Mouse (Mus musculus) megakaryocyte progenitor cell, adult 5-6 weeks (primary cell): Measurements from ENCODE around the gene Pum1. TPM values are rescaled to one million over a fixed set of nuclear protein-coding genes. Genes with fewer than 3 reads are reported as not detected.
A peak's percentile ranks its signal among the peaks of the same experiment; 100 is the strongest.
"Not testable (repeated sequence)": the region's sequence is repeated elsewhere in the genome, so short reads cannot be mapped to it uniquely, and the experiment has no call there.

Experiments
- ATAC-seq: replicated peaks from 2 replicates; pipeline ENCODE4 v1.8.0; 2016; ENCODE audit warnings: mild to moderate bottlenecking, moderate TSS enrichment, inconsistent platforms; ENCODE audit not compliant: poor library complexity
- total RNA-seq, 2 experiments: library from RNA; stranded (forward) in 1 of 2; stranded (reverse) in 1 of 2; fragments of 157-497, 149-512 nt in 1 of 2; fragments of 200-1000 nt in 1 of 2; gene quantifications; 2 replicates each; pipeline versions ENCODE4 v1.2.3 to v1.2.4; 2015 to 2017

Gene Pum1
- total RNA-seq, 2 experiments from 2014 or later, result 38.1 to 61.5 TPM

DNA sequence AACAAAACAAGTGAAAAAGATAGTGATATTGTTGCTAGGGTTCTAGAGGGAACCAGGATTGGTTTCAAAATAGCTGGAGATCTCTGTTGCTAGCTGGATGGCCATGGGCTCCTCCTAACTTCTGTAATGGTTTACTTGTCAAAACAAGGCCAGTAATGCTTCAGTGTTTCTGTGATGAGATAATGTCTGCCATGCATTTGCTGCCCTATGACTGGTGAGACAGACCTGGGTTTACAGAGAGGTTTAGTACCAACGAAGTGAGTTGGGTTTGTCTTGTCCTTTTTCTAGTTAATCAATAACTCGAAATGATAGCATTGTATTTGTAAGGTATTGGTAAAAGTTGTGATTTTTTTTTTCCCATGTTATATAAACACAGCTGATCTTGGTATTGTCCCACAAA, 4.6 kb downstream of the Pum1 start:
- ATAC-seq, result no peak

DNA sequence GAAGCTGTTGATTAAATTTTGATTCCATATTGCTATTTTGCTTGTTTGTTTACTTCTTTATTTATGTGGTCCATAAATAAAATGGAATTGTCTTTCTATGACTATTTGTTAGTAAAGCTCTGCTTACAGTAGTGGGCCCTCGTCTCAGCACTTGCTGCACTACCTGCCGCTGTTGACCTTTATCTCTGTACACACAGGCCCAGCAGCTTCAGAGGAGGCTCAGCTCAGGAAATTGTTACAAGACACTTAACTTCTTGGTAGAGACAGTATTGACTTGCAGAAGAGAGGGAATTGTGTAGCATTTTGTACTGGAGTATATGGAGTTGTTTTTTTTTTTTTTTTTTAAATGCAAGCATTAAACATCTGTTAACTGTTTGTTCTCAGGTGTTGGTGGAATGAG, 5.4 kb downstream of the Pum1 start:
- peak; percentile 35; the same call in 1 of the 2 replicates for ATAC-seq

DNA sequence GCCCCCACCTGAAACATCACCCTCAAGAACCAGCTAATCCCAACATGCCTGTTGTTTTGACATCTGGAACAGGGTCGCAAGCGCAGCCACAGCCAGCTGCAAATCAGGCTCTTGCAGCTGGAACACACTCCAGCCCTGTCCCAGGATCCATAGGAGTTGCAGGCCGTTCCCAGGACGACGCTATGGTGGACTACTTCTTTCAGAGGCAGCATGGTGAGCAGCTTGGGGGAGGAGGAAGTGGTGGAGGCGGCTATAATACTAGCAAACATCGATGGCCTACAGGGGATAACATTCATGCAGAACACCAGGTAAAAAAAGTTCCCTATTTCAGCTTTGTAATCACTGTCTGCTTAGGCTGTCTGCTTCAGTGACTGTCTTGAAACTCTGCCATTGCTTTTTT, 5.9 kb downstream of the Pum1 start:
- no peak for ATAC-seq

DNA sequence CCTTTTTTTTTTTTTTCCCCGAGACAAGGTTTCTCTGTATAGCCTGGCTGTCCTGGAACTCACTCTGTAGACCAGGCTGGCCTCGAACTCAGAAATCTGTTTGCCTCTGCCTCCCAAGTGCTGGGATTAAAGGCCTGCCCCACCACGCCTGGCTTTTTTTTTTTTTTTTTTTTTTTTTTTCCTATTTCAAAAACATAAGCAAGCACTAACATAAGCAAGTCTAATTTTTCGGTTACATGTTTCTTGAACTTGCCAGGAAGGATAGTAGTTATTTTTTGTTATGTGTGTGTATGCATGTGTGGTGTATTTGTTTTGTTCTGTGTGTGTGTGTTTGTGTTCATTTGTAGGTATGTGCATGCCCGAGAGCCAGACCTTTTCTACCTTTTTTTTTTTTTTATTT, 6.9 kb downstream of the Pum1 start:
- ATAC-seq, result not testable (repeated sequence)

DNA sequence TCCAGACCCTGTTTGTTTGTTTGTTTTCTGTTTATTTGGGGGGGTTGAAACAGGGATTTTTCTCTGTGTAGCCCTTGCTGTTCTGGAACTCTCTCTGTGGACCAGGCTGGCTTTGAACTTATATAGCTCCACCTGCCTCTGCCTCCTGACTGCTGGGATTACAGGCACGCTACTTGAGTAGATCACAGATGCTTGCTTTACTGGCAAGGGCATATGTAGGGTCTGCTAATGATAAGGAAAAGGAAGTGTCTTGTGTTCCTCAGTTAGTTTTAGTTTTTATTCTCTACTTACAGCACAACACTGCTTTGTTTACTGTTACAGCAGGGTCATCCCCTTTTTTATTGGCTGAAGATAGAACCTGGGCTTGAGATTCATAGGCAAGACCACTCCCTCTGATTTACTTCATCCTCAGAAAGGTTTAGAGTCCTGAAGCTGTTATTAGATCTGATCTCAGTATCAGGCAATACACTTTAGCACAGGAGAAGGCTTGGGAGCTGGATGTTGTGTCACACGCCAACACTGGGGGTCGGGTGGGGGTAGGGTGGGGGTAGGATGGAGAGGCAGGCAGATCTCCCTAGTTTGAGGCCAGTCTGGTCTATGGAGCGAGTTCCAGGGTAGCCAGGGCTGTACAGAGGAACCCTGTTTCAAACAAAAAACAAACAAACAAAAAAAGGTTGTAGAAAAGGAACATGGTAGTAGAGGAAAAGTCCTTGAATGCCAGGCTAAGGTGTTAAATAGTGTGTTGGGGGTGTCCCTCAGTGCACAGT, 8.1 kb downstream of the Pum1 start:
- ATAC-seq, result no peak

DNA sequence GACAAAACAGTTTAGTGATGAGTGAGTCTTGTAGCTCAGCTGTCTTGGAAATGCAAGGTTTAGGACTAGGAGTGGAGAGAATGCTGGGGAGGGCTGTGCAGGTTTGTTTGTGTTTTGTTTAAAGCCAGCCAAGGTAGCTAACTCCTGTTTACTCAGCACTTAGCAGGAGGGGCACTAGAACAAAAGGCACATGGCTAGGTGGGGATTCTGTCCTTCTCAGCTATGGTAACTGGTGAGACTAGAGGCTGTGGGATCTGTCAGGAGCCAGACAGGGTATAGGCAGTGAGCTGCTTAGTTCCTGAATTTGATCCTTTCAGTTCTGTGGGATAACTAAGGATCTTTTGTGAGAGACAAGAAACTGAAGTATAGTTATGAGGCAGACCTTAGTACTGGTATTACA, 9.0 kb downstream of the Pum1 start:
- no peak for ATAC-seq

DNA sequence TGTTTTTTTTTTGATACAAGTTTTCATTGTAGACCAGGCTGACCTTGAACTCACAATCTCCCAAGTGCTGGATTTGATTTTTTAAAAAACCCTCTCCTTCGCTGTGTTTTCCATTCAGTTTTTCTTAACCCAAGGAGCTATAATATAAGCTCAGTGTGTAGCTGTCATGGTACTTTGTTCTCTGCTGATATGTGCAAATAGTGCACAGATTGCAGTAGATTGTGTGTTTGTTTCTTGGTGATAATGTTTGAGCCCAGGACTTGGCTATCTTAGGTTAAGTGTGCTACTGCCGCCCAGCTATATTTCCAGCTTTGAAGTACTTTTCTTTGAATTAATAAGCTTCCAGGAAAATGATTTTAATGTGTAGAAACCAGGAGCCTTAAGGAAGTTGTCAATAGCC, 13.6 kb downstream of the Pum1 start:
- peak; percentile 71 for ATAC-seq

DNA sequence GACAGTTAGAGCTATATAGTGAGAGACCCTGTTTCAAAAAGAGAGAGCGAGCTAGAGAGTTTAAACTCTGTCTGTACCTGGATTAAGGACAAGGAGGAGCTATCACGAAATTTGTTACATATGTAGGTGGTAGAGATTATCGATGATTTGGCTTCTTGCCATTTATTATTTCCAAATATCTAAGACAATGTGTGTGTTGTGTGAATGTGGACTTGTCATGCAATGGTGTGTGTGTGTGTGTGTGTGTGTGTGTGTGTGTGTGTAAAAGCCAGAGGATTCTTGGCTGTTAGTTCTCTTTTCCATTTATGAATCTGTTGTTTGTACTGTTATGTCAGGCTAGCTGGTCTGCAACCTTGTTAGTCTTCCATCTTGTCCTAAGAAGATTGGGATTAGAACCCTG, 15.0 kb downstream of the Pum1 start:
- no peak for ATAC-seq

DNA sequence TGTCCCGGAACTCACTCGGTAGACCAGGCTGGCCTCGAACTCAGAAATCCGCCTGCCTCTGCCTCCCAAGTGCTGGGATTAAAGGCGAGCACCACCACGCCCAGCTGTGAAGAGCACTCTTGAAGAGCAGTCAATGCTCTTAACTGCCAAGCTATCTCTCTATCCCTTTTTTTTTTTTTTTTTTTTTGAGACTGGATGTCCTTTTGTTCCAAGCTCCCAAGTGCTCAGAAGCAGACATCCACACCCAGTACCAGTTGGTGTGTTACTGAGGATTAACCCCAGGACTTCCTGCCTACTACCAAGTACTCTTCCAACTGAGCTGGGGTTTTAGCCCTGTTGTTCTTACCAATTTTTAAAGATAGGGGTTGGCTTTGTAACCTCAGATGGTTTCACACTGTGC, 17.6 kb downstream of the Pum1 start:
- no peak for ATAC-seq

DNA sequence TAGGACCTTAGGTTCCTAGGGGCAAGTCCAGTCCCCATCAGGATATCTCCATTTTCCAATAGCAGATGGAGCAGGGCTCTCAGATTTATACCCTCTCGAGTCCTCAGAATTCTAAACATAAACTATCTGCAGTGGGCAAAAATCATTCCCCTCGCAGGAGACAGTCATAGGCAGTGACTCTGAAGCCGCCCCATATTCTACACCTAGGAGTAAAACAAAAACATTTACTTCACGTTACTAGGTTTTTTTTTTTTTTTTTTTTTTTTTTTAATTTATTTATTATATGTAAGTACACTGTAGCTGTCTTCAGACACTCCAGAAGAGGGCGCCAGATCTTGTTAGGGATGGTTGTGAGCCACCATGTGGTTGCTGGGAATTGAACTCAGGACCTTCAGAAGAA, 19.9 kb downstream of the Pum1 start:
- ATAC-seq, result not testable (repeated sequence)

DNA sequence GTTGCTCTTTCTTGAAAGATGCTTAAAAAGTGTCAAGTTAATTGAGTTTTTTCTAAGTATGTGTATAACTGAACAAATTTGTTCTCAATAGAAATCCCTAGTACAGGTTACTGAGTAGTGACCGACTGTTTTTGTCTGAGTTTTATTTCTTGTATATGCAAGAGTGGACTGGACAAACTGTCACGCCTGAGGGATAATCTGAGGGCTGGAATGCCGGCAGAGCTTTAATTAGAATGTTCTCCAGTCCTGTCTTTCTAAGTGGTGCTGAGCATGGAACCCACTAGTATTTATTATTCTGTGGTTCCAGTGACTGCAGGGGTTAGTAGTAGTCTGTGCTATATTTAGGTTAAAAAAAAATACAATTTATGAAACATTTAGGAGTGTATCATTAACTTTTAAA, 30.8 kb downstream of the Pum1 start:
- no peak for ATAC-seq

DNA sequence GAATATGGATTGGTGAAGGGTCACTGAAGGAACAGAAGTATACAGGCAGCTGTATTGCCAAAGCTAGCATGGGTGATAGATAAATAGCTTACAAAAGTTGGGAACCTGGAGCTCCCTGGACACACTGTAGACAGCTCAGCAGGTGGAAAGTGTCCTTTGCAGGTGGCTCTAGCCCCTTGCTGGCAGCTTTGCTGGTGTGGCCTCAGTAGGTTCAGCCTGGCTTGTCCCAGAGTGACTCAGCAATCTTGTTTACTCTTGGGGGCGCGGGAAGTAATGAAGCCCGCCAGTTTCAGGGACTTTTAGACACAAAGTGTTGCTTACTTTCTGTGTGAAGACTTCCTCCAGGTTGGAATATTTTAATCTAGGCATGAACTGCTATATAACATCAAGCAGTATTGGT, 31.9 kb downstream of the Pum1 start:
- ATAC-seq, result no peak

DNA sequence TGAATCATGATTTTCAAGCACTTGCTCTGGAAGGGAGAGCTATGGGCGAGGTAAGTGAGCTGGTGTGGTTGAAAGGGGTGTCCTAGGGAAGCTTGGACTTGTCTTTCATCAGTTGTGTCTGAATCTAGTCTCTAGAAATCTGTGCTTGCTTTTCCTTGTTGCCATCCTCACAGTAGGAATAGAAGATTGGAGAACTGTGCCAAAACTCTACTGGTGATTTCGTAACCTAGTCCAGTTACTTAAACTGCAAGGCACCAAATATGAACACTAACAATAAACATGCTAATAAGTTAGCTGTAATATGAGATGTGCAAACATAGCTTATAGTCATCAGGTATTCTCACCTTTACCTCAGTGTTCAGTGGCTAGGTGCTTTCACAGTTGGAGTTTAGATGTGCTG, 37.9 kb downstream of the Pum1 start:
- no peak for ATAC-seq

DNA sequence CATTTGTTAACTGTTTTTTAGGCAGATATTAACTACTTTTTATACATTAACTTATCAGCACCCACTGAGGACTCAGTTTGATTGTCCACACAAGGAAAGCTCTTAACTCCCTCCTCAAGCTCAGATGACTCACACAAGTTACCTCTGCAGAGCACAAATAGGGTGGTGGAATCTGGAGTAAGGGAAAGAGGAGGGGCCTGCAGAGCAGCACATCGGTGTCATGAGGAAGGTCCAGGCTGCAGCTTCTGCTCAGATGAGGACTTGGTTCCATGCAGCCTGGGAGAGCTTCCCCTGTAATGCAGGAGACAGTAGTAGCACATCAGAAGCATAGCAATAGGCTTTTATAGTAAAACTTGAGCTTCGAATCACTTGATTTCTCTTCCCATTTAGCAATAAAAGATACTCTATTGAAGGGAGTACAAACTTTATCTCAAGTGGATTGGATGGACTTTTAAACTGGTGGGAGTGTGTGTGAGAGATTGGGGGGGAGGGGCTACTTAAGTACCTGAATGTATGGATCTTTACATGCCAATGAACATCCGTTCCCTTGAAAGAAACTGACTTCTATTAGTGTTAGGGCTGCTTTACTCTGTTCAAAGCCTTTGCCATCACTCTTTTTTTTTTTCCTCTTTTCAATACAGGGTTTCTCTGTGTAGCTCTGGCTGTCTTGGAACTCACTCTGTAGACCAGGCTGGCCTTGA, 39.9 kb downstream of the Pum1 start:
- no peak for ATAC-seq

DNA sequence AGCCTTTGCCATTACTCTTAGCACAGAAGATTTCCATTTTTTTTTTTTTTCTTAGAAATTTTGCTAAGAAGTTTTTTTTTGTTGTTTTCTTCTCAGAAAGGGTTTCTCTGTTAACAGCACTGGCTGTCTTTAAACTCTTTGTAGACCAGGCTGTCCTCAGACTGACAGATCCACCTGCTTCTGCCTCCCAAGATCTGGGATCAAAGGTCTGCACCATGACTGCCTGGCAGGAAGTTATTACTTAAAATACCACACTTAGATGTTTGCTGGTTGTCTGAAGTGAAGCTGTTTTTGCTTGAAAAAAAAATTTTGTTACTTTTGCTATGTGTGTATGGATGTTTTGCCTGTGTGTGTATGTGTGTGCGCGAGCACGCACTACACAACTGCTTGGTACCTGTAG, 40.5 kb downstream of the Pum1 start:
- no peak for ATAC-seq

DNA sequence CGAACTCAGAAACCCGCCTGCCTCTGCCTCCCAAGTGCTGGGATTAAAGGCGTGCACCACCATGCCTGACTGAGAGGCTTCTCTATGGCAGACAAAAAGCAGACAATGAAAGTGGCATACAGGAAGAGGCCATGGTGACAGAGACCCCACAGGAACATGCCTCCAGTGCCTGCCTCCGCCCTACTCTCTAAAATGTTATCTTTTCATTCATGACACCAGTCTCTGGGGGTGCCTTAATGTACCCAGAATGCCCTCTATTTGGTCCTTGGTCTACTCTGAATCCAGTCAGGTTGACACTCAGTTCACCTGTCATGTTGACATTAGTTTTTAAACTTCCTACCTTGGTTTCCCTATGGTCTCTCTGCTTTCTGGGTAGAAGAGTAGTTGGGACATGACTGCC, 41.5 kb downstream of the Pum1 start:
- ATAC-seq, result no peak

DNA sequence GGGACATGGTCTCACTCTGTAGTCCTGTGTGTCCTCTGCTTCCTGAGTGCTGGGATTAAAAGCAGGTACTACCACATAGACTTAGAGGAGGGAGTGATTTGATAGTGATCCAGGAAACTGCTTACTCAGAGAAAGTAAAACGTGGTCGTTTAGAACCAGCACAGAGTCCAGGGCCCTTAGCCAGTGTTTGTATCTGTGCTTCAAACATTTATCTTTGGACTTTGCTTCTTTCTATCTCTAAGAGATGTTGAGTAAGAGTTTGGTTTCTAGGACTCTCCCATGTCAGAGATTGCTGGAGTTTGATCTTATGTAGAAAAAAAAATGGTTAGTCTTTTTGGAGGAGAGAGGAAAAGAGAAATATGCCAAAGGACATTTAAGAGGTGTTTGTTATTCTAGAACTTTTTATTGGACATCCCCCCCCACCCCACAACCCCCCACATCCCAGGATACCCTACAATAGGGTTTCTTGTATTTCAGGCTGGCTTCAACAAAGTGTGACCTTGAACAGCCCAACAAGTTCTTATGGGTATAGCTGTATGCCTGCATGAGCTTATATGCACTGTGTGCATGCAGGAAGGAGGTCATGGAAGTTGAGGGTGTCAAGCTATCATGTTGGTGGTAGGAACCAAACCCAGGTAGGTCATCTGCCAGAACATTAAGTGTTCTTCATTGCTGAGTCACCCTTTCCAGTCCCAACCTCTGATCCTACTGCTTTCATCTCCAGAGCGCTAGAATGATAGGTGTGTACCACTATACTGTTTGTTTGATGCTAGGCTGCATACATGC, 43.3 kb downstream of the Pum1 start:
- no peak for ATAC-seq

DNA sequence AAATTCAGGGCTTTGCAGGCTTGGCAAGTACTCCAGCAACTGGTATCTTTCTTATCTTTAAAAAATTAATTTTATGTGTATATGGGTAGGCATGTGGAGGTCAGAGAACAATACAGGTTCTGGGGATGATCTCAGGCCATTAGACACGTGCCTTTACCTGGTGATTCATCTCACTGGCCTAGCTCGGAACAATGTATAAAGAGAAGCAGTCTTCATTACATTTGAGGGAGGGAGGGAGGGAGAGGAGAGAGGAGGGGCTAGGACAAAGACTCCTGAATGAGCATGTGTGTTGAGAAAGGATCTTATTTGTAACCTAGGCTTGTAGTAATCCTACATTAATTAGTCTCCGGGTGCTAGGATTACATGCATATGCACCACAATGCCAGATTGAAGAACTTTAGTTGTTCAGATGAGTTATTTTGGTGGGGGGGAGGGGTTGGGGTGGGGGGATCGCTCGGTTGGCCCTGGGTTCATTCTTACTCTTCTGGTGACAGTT, 48.3 kb downstream of the Pum1 start:
- no peak for ATAC-seq

DNA sequence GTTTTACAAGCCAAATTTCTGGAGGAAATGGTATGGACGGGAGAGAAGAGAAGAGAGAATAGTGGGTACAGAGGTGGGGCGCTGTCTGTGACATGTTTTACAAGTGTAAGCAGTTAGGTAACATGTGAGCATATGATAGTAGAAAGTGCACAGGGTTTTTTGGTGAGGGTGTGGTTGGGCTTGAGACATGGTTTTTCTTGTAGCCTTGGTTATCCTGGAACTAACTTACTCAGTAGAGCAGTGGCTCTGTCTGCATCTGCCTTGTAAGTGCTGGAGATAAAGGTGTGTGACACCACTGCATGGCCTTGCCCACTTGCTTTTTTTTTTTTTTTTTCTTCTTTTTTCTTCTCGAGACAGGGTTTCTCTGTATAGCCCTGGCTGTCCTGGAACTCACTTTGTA, 49.2 kb downstream of the Pum1 start:
- ATAC-seq, result peak; percentile 69

DNA sequence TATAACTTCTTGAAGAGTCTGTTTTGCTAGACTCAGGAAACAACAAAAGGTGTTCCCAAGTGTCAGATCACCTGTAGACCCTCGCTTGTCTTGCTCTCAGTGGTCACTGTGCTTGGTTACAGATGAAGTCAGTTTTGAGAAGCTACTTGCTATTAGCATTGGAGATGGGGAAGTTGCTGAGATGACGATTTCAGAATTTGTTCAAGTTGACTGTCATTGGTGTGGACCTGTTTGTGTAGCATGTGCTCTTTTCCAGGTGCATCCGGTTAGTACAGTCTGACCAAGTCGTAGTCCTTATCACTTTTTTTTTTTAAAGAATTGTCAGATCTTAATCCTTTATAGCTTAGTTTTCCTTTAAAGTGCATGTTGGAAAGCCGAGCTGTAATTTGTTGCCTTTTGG, 50.3 kb downstream of the Pum1 start:
- no peak for ATAC-seq

DNA sequence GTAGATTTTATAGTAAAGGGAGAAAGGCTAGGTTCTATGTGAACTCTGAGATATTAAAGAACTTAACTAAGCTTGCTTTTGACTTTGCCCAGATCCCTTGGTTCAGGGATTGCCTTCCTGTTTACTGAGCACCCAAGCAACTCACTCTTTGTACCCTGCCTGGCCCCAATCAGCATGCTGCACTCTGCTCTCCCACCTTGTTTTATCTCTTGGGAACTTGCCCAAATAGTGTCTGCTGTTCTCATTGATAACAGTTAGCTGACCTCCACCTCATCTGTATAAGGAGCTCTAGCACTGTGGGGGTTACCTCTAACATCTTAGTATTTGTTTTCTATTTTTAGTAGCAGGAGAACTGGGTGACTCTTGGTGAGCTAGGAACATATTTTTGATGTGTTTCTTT, 52.0 kb downstream of the Pum1 start:
- ATAC-seq, result peak; percentile 90

DNA sequence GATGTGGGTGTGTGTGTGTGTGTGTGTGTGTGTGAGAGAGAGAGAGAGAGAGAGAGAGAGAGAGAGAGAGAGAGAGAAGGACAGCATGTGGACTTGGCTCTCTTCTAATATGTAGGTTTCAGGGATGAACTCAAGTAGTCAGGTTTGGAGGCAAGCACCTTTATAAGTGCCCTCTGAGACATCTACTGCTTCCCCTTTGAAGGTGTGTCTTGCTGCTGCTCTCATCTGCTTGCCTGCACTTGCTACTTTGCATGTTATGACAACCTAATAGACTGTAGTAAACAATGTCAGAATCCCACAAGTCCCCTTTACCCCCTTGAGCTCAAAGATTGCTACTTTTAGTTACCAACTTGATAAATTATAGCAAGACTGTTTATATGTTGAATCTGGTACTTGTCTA, 52.5 kb downstream of the Pum1 start:
- no peak for ATAC-seq
